Mouse (Mus musculus) activated CD4-positive, CD25-positive, alpha-beta regulatory T cell, adult 4 months (primary cell): Measurements from ENCODE around the gene Galt. TPM values are rescaled to one million over a fixed set of nuclear protein-coding genes. Genes with fewer than 3 reads are reported as not detected.
A peak's percentile ranks its signal among the peaks of the same experiment; 100 is the strongest.

Source experiments
- ATAC-seq: one replicate; pipeline ENCODE4 v1.8.0; 2017
- polyA plus RNA-seq, 2 experiments: library from polyadenylated mRNA; unstranded; fragments of 100-300 nt; shearing (Covaris generic); gene quantifications; one replicate each; pipeline ENCODE4 v1.2.1; 2017

Gene Galt
- polyA plus RNA-seq, result 10 to 100 TPM; 68.4 to 76.4 TPM

DNA sequence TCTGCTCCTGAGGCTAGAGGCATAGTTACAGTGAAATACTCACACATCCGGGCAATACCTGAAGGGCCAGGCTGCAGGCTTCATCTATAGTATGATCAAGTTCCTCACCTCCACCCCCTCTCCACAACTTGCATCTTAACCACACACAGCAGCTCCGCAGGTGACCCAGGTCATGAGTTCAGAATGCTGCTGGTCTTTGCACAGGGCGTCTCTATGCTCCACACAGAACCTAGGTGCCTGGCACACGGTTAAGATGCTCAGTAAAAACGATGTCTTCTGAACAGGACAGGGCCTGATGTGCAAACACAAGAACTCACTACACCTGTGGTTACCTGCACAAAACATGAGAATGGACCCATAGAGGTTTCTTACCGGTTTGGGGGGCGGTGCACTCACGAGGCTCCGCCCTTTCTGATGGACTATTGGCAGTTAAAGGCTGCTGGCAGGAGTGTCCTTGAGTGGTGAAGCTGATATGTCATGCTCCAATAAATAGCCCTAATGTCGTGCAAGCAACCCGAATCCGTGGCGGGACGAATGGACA lies at the start of gene Galt:
Gene Galt (plus strand): TSS at position 432 of the 541 bp plus-strand sequence.
- ATAC-seq, result peak; percentile 44

DNA sequence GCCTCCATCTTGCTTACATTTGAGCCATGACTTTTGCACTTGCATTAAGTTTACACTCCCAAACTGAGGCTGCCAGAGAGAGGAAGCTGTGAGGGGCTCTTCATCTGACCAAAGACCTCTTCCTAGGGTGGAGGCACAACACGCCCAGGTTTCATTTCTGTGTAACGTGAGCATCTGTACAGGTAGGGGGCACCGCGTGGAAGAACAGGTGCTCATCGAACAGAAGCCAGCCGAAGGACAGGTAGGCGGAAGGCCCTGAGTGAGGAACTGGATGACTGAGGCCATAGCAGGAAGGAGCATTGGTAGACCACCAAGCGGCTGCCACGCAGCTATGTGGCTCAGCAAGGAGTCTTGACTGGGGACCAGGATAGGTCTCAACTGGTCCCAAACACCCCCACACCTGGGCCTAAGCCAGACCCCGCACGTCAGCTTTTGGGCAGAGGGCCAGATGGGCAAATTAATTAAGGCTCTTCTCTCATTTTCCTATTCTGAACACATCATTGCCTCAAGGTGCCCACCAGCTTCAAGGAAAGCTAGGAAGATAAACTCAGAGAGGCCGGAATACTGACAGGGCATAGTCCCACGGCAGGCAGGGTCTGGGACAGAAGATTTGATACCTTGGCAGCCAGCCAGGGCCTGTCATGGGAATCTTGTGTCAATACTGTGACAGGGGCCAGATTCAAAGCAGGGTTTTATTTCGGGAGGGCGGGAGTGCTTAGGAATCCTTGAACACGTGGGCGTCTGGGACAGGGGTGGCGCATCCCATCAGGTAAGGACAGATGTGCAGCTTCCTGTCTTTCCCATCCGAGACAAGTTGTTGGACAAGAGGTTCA lies 48.9 kb upstream of the Galt start:
- ATAC-seq, result no peak

DNA sequence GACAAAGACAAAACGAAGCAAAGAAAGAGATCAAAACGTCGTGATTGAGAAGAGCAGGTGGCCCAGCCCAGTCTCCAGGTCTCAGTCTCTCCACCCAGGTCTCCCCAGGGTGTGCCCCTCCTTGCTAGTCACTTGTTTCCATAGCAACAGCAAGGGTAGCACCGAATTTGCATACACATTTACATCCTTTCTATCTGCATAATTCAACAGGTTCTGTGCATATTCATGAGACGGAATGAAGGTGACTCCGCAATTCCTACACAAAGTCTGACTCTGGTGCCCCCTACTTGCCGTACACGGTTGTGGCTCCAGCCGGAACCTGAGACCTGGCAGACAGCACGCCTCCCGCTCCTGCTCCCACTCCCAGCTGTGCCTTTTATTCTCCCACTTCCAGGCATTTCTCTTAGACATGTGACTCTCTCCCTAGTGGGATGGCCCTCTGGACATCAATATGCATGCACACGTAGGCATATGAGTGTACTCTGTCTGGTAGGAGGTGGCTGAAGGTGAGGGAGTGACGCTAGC lies 48.0 kb upstream of the Galt start:
- peak; percentile 79 for ATAC-seq

DNA sequence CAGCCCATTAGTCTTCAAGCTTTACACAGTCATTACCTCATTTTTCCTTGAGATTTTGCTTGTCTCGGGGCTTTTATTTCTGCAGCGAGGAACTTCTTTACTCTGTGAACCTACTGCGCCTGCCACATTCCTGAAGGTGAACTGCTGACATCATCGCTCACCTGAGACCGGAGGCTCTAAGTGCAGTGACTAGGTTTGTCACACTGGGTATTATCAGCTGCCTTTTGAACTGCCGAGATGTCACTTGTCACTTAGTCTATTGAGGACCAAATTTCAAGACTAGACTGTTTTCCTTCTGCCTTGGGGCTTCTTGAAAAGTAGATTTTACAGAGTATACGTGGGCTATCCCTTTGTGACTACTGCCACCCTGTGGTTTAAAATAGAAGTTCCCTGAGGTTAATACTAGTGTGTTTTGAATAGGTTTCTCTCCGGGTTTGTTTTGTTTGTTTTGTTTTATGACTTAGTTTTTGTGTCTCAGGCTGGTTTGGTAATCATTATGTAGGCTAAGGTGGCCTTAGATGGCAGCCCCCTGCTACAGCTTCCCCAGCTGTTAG lies 46.8 kb upstream of the Galt start:
- peak; percentile 44 for ATAC-seq

DNA sequence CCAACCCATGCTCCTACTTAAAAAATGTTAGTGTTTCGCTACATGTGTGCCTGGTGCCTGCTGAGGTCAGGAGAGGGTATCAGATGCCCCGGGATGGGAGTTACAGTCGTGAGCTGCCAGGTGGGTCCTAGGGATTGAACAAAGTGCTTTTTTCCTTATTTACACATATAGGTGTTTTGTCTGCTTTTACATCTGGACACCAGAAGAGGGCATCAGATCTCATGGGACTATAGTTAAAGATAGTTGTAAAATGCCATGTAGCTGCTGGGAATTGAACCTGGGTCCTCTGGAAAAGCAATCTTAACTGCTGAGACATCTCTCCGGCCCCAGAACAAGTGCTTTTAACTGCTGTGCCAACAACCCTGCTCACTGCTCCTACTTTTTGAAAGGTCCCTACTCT lies 44.8 kb upstream of the Galt start:
- no peak for ATAC-seq

DNA sequence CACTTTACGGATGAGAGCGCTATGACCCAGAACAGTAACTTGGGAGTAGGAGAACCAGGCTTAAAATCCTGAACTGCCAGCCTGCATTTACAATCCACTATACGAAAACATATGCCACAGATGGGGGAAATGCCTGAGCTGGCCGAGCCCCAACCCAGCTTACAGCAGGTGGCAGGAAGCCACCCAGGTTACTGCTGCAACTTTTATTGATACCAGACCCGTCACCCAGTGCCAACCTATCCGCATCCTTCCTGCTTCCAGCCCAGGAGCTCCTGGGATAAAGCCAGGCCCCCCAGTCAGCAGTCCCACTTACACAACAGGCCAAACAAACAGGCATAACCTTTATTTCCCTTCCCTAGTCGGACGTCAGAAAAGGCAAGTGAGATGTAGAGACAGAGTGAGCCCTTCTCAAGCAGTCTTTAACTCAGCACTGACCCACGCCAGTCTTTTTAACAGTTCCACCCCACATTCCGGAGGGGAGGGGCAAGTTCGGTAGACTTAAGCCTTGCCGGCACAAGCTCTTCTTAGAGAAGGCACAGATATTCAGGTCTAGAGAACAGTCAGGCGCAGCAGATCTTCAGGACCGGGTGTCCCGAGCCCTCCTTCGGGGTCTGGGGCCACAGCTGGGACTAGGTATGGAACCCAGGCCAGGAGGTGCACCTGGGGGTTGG lies 43.2 kb upstream of the Galt start:
- no peak for ATAC-seq

DNA sequence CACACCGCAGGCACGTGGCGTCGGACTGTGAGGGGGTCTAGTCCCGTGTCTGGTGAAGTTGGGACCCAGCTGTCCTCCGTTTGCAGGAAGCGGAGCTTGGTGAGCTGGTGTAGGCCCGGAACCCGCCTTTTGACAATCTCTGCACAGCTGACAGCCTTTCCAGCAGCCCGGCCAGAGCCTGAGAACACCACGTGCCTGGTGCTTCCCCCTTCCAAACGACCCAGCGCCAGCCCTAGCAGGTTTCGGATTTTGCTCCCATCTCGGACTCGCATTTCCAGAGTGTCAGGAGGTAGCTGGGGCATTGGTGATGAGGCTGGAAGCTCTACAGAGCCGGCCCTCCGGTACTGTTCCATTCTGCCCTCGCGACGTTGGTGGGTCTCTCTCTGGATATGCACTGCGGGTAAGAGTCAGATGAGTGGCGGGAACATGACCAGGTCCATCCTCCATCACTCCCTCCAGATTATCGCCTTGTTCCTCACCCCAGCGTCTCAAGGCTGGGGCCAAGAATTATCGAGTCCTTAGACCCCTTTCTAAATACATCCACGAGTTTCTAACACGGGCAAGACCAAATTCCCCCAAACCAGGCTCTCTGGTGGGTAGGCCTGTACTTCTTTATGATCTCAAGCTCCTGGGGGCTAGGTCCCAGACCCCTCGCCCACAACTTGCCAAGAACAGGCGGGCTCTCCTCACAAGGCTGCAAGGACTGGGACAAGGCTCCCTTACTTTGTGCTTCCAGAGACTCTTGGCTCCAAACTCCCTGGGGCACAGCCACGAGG lies 42.4 kb upstream of the Galt start:
- no peak for ATAC-seq

DNA sequence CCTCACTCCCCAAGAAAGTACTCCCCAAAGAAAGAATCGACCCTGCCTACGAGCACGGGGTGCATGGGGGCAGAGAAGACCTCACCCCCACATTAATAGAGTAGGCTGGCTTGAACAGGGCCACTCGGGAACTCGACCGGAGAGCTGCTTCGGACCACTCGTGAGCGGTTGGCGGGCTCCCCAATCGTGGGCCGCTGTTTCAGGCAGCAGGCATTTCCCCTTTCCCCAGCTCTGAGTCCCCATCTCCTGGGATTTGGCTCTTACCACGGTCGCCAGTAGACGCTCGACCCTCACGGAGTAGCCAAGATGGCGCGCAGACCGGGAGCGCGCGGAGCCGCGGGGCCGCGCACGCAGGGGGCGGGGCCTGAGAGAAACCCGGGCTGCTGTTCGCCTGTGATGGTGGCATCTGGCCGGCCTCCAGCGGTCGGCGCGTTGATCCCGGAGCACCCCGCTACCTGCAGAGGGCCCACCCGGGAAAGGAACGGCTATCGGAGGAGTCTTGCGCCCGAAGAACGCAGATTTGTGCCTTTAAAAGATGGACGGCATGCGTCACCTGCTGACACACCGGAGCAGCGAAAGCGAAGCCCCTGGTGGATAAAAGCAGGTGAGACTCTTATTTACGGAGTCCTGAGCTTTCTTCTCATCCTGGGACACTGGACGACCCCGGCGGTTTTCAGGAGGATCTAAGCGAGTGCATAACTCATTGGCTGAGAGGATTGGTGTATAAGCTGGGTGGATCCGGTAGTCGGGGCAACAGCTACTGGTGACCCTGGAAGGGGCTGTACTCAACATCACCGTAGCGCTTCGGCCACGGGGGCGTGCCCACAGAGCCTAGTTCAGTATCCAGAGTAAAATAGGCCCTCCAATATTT lies 41.6 kb upstream of the Galt start, which contains the start of gene Rpp25l:
Gene Rpp25l (minus strand): TSS at position 338 of the 871 bp plus-strand sequence.
- peak; percentile 78 for ATAC-seq

DNA sequence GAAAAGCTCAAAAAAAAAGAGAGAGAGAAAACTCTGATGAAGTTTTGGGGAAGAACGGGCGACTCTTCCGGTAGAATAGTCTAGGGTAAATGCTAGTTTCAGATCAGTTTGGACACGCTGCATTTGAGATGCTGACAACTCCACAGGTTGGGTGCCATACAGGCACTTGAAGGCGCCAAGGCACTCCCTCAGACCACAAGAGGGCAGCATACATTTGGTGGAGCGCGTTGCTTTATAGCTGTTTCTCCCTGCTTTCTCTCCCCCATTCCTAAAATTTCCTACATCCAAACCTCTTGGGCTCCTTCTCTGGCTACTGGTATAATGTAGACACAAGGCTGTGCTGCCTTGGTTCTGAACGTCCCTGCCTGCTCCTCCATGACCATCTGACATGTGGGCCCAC lies 40.8 kb upstream of the Galt start:
- peak; percentile 46 for ATAC-seq

DNA sequence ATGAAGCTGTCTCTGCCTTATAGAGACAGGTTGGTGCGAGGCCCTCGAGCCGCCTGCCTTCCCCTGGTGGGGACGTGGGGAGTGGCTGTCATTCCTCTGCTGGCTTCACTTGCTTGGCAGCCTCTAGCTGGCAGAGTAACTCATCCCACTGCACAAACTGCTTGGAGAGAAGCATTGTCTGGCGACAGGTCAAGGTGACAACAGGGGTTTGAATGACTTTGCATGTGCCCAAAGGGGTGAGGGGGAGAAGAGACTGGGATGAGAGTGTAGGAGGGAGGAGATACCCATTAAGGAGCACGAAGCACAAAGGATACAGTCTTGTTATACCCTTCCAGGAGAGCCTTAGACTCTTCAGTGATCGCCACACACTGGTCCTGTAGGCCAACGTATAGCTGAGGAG lies 39.9 kb upstream of the Galt start:
- ATAC-seq, result no peak

DNA sequence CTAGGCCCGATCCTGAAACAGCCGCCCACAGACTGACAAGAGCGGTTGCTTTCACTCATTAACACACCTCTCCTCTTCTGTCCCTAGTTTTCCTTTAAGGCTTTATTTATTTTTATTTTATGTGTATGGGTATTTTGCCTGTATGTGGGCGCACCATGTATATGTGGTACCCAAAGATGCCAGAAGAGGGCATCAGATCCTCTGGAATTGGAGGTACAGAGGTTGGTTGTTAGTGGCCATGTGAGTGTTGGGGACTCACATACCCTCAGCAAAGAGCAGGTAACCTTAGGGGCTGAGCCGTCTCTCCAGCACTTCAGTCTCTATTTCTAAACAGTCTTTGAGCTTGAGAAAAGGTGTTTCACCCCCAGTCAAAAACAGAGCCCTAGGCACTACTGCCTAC lies 39.4 kb upstream of the Galt start:
- ATAC-seq, result no peak

DNA sequence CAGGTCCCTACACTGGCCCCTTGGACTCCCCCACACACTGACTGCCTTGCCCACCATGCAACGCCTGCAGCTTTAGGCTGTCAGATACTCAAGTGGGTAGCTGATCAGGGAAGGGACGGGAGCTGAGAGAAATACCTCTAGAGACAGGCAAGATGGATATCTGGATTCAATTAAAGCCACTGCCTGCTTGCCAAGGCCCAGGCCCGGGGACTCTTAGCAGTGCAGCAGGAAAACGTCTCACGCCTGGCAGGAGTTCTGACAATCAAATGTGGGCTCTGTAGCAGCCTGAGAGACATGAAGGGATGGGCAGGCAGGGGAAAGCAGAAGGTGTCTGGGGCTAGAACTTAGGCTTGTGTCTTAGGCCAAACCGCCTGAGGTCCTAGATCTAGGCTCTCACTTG lies 38.2 kb upstream of the Galt start:
- ATAC-seq, result no peak

DNA sequence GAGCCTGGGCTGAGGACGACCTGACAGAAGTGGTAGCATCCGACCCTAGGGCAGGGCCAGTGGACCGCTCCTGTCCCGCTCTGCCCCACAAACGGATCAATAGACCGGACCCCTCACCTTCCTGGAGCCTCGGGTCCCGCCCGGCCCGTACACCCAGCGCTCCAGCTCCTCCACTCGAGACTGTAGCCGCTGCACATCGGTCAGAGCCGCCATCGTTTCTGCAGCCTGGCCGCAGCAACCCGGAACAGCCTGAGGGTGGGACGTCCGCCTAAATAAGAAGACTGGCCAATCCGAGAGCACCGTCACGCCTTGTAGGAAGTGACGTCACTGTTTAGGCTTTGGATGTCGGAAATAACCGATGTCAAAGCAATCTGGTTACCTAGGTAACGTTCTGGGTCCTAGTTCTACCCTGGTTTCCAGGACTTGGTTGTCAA lies 32.1 kb upstream of the Galt start, which contains the start of gene Dctn3:
Gene Dctn3 (minus strand): TSS at position 253 of the 434 bp plus-strand sequence.
- peak; percentile 100 for ATAC-seq

DNA sequence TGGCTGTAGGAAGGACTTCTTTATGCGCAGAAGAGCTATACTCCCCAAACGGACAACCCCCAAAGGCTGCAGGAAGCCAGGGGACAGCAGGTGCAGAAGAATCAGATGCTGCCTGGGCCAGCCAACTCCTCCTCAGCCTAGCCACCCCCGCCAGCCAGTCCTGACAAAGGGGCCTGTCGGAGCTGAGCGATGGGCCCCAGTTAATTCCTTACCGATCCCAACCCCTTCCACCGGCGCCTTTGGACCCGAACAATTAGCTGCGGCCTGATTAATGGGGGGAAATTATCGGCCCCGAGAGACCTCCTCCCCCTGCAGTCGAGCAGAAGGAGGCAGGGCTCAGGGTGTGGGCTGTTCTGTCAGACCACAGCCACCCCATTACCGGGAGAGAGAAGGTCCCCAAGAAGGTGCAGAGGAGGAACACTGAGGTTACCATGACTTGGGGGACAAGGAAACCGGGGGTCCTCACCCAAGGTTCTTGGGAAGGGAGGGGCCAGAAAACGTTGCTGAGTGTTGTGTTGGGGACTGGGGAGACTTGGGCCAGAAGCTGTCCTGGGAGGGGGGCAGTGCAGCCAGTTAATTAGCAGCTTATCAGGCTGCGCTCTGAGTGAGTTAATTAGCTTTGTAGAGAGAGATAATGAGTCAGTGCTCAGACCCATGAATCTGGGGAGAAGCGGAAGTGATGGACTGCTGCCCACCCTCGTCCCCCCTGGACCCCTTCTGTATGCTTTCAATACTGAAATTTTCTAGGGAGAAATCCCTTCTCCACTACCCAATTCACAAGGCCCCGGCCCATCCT lies 28.0 kb upstream of the Galt start:
- ATAC-seq, result no peak

DNA sequence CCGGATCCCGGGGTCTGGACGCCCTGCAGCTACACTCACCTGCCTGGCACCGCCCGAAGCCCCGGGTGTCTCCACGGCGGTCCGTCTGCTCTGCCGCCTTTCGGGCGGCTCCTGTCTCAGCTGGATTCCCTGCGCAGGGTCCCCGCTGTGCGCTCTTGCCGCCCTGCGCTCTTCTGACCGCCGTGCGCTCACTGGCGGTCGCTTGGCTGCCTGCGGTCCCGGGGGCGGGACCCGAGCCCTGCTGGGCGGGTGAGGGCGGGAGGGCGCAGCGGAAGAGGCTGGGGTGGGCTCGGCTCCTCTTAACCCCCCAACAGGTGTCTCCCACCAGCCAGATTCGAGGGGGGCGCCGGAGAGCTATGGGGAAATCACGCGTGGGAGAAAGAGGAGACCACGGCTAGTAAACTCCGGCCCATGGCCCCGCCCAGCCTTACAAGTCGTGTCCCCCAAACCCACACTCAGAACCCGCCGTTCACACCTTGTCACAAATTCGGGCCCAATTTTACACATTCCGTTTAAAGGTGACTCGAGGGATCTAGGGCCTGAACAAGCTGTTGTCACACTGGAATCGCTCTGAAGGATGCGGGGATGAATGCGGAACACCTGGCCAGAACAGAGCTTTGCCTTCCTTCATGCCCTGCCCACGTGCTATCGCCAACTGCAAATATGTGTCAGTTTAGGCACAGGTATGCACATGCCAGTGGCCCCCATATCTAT lies 23.8 kb upstream of the Galt start, which contains the start of gene Arid3c:
Gene Arid3c (minus strand): TSS at position 91 of the 714 bp plus-strand sequence.
- no peak for ATAC-seq

DNA sequence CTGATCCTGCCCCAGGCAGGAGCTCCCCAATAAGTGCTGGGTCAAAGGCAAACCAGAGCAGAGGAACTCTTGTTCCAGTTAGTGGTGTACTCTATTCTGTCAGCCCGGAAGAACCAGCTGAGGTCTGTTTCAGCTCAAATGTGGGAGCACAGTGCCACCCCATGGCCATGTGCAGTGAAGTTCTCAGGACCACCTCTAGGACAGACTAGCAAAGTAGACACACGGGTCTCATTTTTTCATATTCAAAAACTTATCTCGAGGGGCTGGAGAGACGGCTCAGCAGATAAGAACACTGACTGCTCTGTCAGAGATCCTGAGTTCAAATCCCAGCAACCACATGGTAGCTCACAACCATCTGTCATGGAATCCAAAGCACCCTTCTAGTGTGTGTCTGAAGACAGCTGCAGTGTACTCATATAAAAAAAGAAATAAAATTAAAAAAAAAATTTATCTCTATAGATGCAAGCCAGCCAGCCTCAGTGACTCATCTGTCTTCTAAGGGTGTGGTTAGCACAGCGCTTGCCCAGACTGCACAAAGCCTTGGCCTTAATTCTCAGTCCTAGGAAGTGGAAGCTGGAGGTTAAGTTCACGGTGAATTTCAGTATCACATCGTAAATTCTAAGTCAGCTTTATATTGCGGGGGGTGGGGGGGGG lies 17.3 kb upstream of the Galt start:
- ATAC-seq, result peak; percentile 38

DNA sequence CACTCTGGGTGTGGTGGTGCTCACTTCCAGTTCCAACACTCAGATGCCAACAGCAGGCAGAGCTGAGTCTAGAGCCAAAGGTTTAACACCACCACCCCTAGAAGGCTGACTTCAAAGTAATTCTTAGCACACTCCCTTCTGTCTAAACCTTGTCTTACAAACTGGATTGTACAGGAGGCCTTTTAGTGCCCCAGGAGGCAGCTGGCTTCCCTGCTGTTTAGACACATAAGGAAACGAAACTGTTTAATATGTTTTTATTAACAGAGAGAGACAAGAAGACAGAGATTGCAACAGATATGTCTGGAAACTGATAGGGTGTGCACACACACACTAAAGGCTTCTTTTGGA lies 16.8 kb upstream of the Galt start:
- ATAC-seq, result no peak

DNA sequence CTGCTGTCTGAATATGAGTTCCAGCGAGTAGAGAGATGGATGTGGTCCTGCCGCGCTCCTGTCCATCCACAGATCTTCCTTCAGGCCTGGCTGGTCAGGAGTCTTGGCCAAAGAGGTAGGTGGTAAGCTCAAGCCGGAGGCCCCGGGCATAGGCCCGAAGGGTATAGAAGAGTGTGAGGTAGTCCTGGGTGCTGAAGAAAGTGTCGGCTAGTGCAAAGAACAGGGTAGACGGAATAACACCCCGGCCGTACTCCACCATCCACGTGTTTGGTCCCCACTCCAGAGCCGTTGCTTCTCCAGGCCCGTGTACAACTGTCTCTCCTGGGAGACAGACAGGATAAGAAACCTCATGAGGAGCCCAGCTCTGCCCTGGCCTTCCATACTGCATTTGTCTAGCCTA lies 15.8 kb upstream of the Galt start:
- no peak for ATAC-seq
